Mouse (Mus musculus): Measurements from ENCODE around the gene Hoxd4. TPM values are rescaled to one million over a fixed set of nuclear protein-coding genes. Genes with fewer than 3 reads are reported as not detected.

The Hoxd4 gene
- polyA plus RNA-seq, 1 experiment from 2014 or later = not detected

- Histone ChIP-seq H3K27ac (ENCODE audit: low read length) (no peak overlapping the region), H3K36me3 (ENCODE audit: control insufficient read depth, insufficient read depth) (no peaks in the 10 kb centered on the region), H3K27me3 (replicated peaks; ENCODE audit: control insufficient read depth, insufficient read depth, low read length) (peaks cover 86% of the 10 kb centered on the region), H3K9me3 (ENCODE audit: control insufficient read depth, low read length) (peaks cover 4% of the 10 kb centered on the region; the same call in 1 of the 2 replicates), H3K4me3 (replicated peaks; ENCODE audit: low read length) (no peak overlapping the region), H3K4me2 (ENCODE audit: low read length) (no peak overlapping the region), H3K4me1 (replicated peaks; ENCODE audit: control insufficient read depth, insufficient read depth, low read length) (peaks cover 6% of the 10 kb centered on the region; the same call in 1 of the 2 replicates), H3K9ac (replicated peaks; ENCODE audit: low read depth, low read length) (no peak overlapping the region)
- WGBS = 0% methylated on average over 58 of the region's 58 CpGs
- ATAC-seq = no peak
Measured at GRCm38 (mm10) chr2:74746298-74746921, 34.7 kb downstream of the Hoxd4 start.

GRCm38 (mm10) chr2:74747006-74747405 is 35.3 kb downstream of the Hoxd4 start:
- Histone ChIP-seq H3K36me3 (ENCODE audit: control insufficient read depth, insufficient read depth) (no peaks in the 10 kb centered on the region), H3K9me3 (ENCODE audit: control insufficient read depth, low read length) (peaks cover 4% of the 10 kb centered on the region; the same call in 1 of the 2 replicates), H3K4me2 (ENCODE audit: low read length) (no peak overlapping the region), H3K4me1 (replicated peaks; ENCODE audit: control insufficient read depth, insufficient read depth, low read length) (peaks cover 6% of the 10 kb centered on the region; the same call in 1 of the 2 replicates), H3K9ac (replicated peaks; ENCODE audit: low read depth, low read length) (no peak overlapping the region), H3K27me3 (replicated peaks; ENCODE audit: control insufficient read depth, insufficient read depth, low read length) (peaks cover 86% of the 10 kb centered on the region), H3K27ac (ENCODE audit: low read length) (no peak overlapping the region), H3K4me3 (replicated peaks; ENCODE audit: low read length) (no peak overlapping the region)
- ATAC-seq = no peak
- 1% methylated on average over 24 of the region's 24 CpGs for WGBS

GRCm38 (mm10) chr2:74747661-74748141 is 36.0 kb downstream of the Hoxd4 start:
- Histone ChIP-seq H3K9me3 (ENCODE audit: control insufficient read depth, low read length) (peaks cover 4% of the 10 kb centered on the region; the same call in 1 of the 2 replicates), H3K4me3 (replicated peaks; ENCODE audit: low read length) (no peak overlapping the region), H3K27ac (ENCODE audit: low read length) (no peak overlapping the region), H3K27me3 (replicated peaks; ENCODE audit: control insufficient read depth, insufficient read depth, low read length) (peaks cover 84% of the 10 kb centered on the region), H3K4me2 (ENCODE audit: low read length) (no peak overlapping the region), H3K9ac (replicated peaks; ENCODE audit: low read depth, low read length) (no peak overlapping the region), H3K4me1 (replicated peaks; ENCODE audit: control insufficient read depth, insufficient read depth, low read length) (peaks cover 7% of the 10 kb centered on the region; the same call in 1 of the 2 replicates), H3K36me3 (ENCODE audit: control insufficient read depth, insufficient read depth) (no peaks in the 10 kb centered on the region)
- WGBS = 3% methylated on average over 11 of the region's 11 CpGs
- ATAC-seq = no peak

GRCm38 (mm10) chr2:74748436-74748995 is 36.8 kb downstream of the Hoxd4 start:
- no peak overlapping the region for H3K9ac ChIP-seq (replicated peaks; ENCODE audit: low read depth, low read length)
- peaks cover 83% of the 10 kb centered on the region for H3K27me3 ChIP-seq (replicated peaks; ENCODE audit: control insufficient read depth, insufficient read depth, low read length)
- H3K9me3 ChIP-seq (ENCODE audit: control insufficient read depth, low read length) = peaks cover 4% of the 10 kb centered on the region; the same call in 1 of the 2 replicates
- H3K27ac ChIP-seq (ENCODE audit: low read length) = no peak overlapping the region
- H3K36me3 ChIP-seq (ENCODE audit: control insufficient read depth, insufficient read depth) = no peaks in the 10 kb centered on the region
- no peak overlapping the region for H3K4me3 ChIP-seq (replicated peaks; ENCODE audit: low read length)
- H3K4me2 ChIP-seq (ENCODE audit: low read length) = no peak overlapping the region
- WGBS = 2% methylated on average over 9 of the region's 9 CpGs
- no peak for ATAC-seq
- peaks cover 9% of the 10 kb centered on the region; the same call in 1 of the 2 replicates for H3K4me1 ChIP-seq (replicated peaks; ENCODE audit: control insufficient read depth, insufficient read depth, low read length)

GRCm38 (mm10) chr2:74749337-74750121 is 37.8 kb downstream of the Hoxd4 start:
- Histone ChIP-seq H3K27ac (ENCODE audit: low read length) (no peak overlapping the region), H3K9ac (replicated peaks; ENCODE audit: low read depth, low read length) (no peak overlapping the region), H3K36me3 (ENCODE audit: control insufficient read depth, insufficient read depth) (no peaks in the 10 kb centered on the region), H3K4me2 (ENCODE audit: low read length) (no peak overlapping the region), H3K4me1 (replicated peaks; ENCODE audit: control insufficient read depth, insufficient read depth, low read length) (peaks cover 9% of the 10 kb centered on the region; the same call in 1 of the 2 replicates), H3K4me3 (replicated peaks; ENCODE audit: low read length) (0 out of 2 replicates have a peak overlapping the region, but pooled peaks have one; percentile 0), H3K27me3 (replicated peaks; ENCODE audit: control insufficient read depth, insufficient read depth, low read length) (peaks cover 83% of the 10 kb centered on the region), H3K9me3 (ENCODE audit: control insufficient read depth, low read length) (0 out of 2 replicates have a peak, but pooled peaks cover 3% of the 10 kb centered on the region)
- ATAC-seq = peak; percentile 43; the same call in 1 of the 2 replicates
- under 1% methylated on average over 46 of the region's 47 CpGs for WGBS

GRCm38 (mm10) chr2:74750731-74751250 is 39.1 kb downstream of the Hoxd4 start:
- Histone ChIP-seq H3K4me2 (ENCODE audit: low read length) (no peak overlapping the region), H3K9ac (replicated peaks; ENCODE audit: low read depth, low read length) (no peak overlapping the region), H3K36me3 (ENCODE audit: control insufficient read depth, insufficient read depth) (no peaks in the 10 kb centered on the region), H3K4me3 (replicated peaks; ENCODE audit: low read length) (no peak overlapping the region), H3K9me3 (ENCODE audit: control insufficient read depth, low read length) (0 out of 2 replicates have a peak, but pooled peaks cover 3% of the 10 kb centered on the region), H3K27me3 (replicated peaks; ENCODE audit: control insufficient read depth, insufficient read depth, low read length) (peaks cover 80% of the 10 kb centered on the region), H3K4me1 (replicated peaks; ENCODE audit: control insufficient read depth, insufficient read depth, low read length) (peaks cover 9% of the 10 kb centered on the region; the same call in 1 of the 2 replicates), H3K27ac (ENCODE audit: low read length) (no peak overlapping the region)
- WGBS = 6% methylated on average over 5 of the region's 5 CpGs
- no peak for ATAC-seq

GRCm38 (mm10) chr2:74751861-74752260 is 40.1 kb downstream of the Hoxd4 start:
- whole genome bisulfite sequencing = 61% methylated on average over 1 of the region's 1 CpGs
- H3K27me3 ChIP-seq (replicated peaks; ENCODE audit: control insufficient read depth, insufficient read depth, low read length) = peaks cover 80% of the 10 kb centered on the region
- no peak overlapping the region for H3K4me3 ChIP-seq (replicated peaks; ENCODE audit: low read length)
- H3K9me3 ChIP-seq (ENCODE audit: control insufficient read depth, low read length) = 0 out of 2 replicates have a peak, but pooled peaks cover 3% of the 10 kb centered on the region
- H3K27ac ChIP-seq (ENCODE audit: low read length) = no peak overlapping the region
- H3K4me1 ChIP-seq (replicated peaks; ENCODE audit: control insufficient read depth, insufficient read depth, low read length) = peaks cover 9% of the 10 kb centered on the region; the same call in 1 of the 2 replicates
- no peaks in the 10 kb centered on the region for H3K36me3 ChIP-seq (ENCODE audit: control insufficient read depth, insufficient read depth)
- H3K9ac ChIP-seq (replicated peaks; ENCODE audit: low read depth, low read length) = no peak overlapping the region
- H3K4me2 ChIP-seq (ENCODE audit: low read length) = no peak overlapping the region
- no peak for ATAC-seq

- H3K27me3 ChIP-seq (replicated peaks; ENCODE audit: control insufficient read depth, insufficient read depth, low read length) = peaks cover 76% of the 10 kb centered on the region
Measured at GRCm38 (mm10) chr2:74752431-74753174, 40.9 kb downstream of the Hoxd4 start.

More at GRCm38 (mm10) chr2:74752431-74753174, 40.9 kb downstream of the Hoxd4 start:
- under 1% methylated on average over 45 of the region's 45 CpGs for WGBS
- Histone ChIP-seq H3K9me3 (ENCODE audit: control insufficient read depth, low read length) (0 out of 2 replicates have a peak, but pooled peaks cover 3% of the 10 kb centered on the region), H3K4me2 (ENCODE audit: low read length) (no peak overlapping the region), H3K4me1 (replicated peaks; ENCODE audit: control insufficient read depth, insufficient read depth, low read length) (peaks cover 9% of the 10 kb centered on the region; the same call in 1 of the 2 replicates), H3K36me3 (ENCODE audit: control insufficient read depth, insufficient read depth) (no peaks in the 10 kb centered on the region), H3K4me3 (replicated peaks; ENCODE audit: low read length) (no peak overlapping the region), H3K27ac (ENCODE audit: low read length) (no peak overlapping the region), H3K9ac (replicated peaks; ENCODE audit: low read depth, low read length) (no peak overlapping the region)
- no peak for ATAC-seq

Measured in forebrain, embryonic 16.5 days (tissue).